Mouse (Mus musculus) limb, embryonic 11.5 days (tissue): ENCODE data around the gene Dolpp1. TPM values are rescaled to one million over a fixed set of nuclear protein-coding genes. Genes with fewer than 3 reads are reported as not detected.
A peak's percentile ranks its signal among the peaks of the same experiment; 100 is the strongest.

Source experiments
- ATAC-seq: fragments of 200-750 bp; cut with Nextera tagmentation; 2 replicates; pipeline ENCODE4 v1.8.0; 2017; ENCODE audit warnings: low read depth; ENCODE audit not compliant: insufficient number of reproducible peaks, low FRiP score, low TSS enrichment
- DNase-seq: peaks from one replicate; pipeline ENCODE4 v3.0.0-alpha.2; 2015; ENCODE audit warnings: low spot score
- H3K27ac ChIP-seq: fragments of 300-500 bp; sonication (generic); replicated peaks from 2 replicates; pipeline ENCODE4 v1.5.1; 2014; ENCODE audit warnings: low read depth, mild to moderate bottlenecking, low read length
- H3K27me3 ChIP-seq: fragments of 300-500 bp; sonication (generic); 2 replicates; pipeline ENCODE4 v1.6.1; 2014; ENCODE audit warnings: mild to moderate bottlenecking, low read length, mixed read lengths; ENCODE audit not compliant: control insufficient read depth, insufficient read depth
- H3K36me3 ChIP-seq: fragments of 300-500 bp; sonication (generic); 2 replicates; pipeline ENCODE4 v1.6.1; 2014; ENCODE audit warnings: mild to moderate bottlenecking, low read length, moderate library complexity, mixed read lengths; ENCODE audit not compliant: control insufficient read depth, insufficient read depth
- H3K4me1 ChIP-seq: fragments of 300-500 bp; sonication (generic); 2 replicates; pipeline ENCODE4 v1.6.1; 2014; ENCODE audit warnings: low read length, mixed read lengths; ENCODE audit not compliant: control insufficient read depth, insufficient read depth
- H3K4me2 ChIP-seq: fragments of 300-500 bp; sonication (generic); 2 replicates; pipeline ENCODE4 v1.6.1; 2014; ENCODE audit warnings: low read depth, mild to moderate bottlenecking, moderate library complexity; ENCODE audit not compliant: severe bottlenecking
- H3K4me3 ChIP-seq: fragments of 300-500 bp; sonication (generic); 2 replicates; pipeline ENCODE4 v1.5.1; 2014; ENCODE audit warnings: low read depth, low read length
- H3K9ac ChIP-seq: fragments of 300-500 bp; sonication (generic); 2 replicates; pipeline ENCODE4 v1.6.1; 2014; ENCODE audit warnings: mild to moderate bottlenecking, low read length
- H3K9me3 ChIP-seq: fragments of 300-500 bp; sonication (generic); 2 replicates; pipeline ENCODE4 v1.6.1; 2016; ENCODE audit warnings: low read length; ENCODE audit not compliant: control insufficient read depth
- WGBS: fragments of 180-500 bp; shearing (Covaris S2); extraction: QIAGEN DNeasy Blood & Tissue Kit; methylation state at CpG from one replicate; pipeline ENCODE4 v1.1.7; 2014; 5-methylcytosine and 5-hydroxymethylcytosine counted together
- polyA plus RNA-seq: library from polyadenylated mRNA; unstranded; fragments of >200 nt; fragmentation: Nextera tagmentation; extraction: Ambion mirVana; gene quantifications from 2 replicates; pipeline ENCODE4 v1.2.1, GENCODE M21; 2014

The Dolpp1 gene
- 33.0 and 33.1 TPM in 2 replicates for polyA plus RNA-seq

GRCm38 (mm10) chr2:30392114-30392576, at the start of gene Dolpp1:
TSS of gene Dolpp1 (plus strand) at chr2:30392254.
- H3K9me3 ChIP-seq = 0 out of 2 replicates have a peak, but pooled peaks cover 2% of the 10 kb centered on the region
- no peaks in the 10 kb centered on the region for H3K27me3 ChIP-seq
- peak within 1 kb of the TSS; percentile 72 for H3K9ac ChIP-seq
- peaks cover 3% of the 10 kb centered on the region; the same call in 1 of the 2 replicates for H3K36me3 ChIP-seq
- under 1% methylated on average over 40 of the region's 40 CpGs for WGBS
- H3K27ac ChIP-seq = peak within 1 kb of the TSS; percentile 74
- ATAC-seq (peak; percentile 99), DNase-seq (peak; percentile 98)
- peak within 1 kb of the TSS; percentile 93 for H3K4me2 ChIP-seq
- peak within 1 kb of the TSS; percentile 87 for H3K4me3 ChIP-seq
- peaks cover 11% of the 10 kb centered on the region for H3K4me1 ChIP-seq

- H3K9ac ChIP-seq = no peak overlapping the region
- 94% methylated on average over 7 of the region's 7 CpGs for WGBS
- H3K9me3 ChIP-seq = no peaks in the 10 kb centered on the region
- no peaks in the 10 kb centered on the region for H3K4me1 ChIP-seq
- H3K27me3 ChIP-seq = no peaks in the 10 kb centered on the region
- peaks cover 52% of the 10 kb centered on the region for H3K36me3 ChIP-seq
- no peak overlapping the region for H3K27ac ChIP-seq
- H3K4me3 ChIP-seq = no peak overlapping the region
- no peak for DNase-seq
- ATAC-seq = no peak
- H3K4me2 ChIP-seq = no peak overlapping the region
Measured at GRCm38 (mm10) chr2:30342544-30342943, 49.5 kb upstream of the Dolpp1 start.

DNA sequence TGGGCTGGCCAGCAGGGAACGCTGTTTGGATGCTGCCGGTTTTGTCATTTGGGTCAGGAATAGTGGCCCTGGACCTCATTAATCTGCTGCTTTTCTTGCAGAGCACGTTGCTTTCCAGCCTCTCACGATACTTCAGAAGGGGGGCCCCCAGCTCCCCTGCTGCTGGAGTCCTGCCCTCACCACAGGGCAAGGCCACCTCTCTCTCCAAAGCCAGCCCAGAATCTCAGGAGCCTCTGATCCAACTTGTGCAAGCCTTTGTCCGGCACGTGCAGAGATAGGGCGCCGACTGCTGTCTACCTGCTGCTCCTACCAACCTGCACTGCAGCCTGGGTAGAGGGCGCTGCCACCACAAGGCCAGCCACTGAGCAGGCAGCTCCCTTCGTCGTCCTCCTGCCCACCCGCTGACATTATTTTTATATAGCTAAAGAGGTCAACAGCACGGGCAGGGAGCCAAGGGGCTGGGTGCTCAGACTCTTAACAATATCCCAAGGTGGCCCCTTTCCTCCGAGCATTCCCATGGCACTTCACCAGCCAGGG, 48.4 kb upstream of the Dolpp1 start:
- Histone ChIP-seq H3K9me3 (no peaks in the 10 kb centered on the region), H3K4me3 (no peak overlapping the region), H3K27ac (no peak overlapping the region), H3K4me2 (no peak overlapping the region), H3K27me3 (no peaks in the 10 kb centered on the region), H3K36me3 (peaks cover 52% of the 10 kb centered on the region), H3K9ac (no peak overlapping the region), H3K4me1 (no peaks in the 10 kb centered on the region)
- ATAC-seq = no peak
- 85% methylated on average over 14 of the region's 14 CpGs for WGBS
- DNase-seq = no peak

DNA sequence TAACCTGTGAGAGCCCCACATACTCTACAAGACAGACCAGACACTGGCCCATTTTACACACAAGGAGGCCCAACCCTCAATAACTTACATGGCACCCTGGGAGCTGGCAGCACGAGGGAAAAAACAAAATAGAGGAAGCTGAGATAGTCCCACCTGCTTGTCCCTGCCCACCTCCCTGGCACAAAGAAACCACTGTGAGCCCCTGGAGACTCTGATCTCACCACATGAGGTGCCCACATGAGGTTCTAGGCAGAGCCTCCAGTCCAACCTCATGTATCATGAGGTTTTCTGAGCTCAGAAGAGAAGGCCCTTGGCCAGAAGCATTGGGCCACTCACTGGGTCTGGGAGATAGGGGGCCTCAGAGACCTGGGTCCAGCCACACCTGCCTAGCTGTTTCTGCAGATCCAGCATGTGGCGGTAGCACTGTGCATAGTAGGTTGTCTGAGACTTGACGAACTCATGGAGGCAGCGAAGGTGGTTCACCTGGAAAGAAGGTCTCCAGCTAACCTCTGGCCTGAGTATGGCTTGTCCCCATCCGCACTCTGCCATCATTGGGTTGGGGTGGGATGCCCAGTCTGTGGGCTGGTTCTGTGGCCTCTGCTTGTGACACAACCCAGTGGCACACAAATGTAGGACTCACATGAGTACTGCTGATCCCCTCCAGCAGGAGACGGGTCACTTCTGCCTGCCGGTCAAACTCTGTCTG, 45.9 kb upstream of the Dolpp1 start:
- H3K36me3 ChIP-seq = peaks cover 41% of the 10 kb centered on the region
- H3K4me3 ChIP-seq = no peak overlapping the region
- no peak overlapping the region for H3K4me2 ChIP-seq
- H3K27ac ChIP-seq = no peak overlapping the region
- no peaks in the 10 kb centered on the region for H3K27me3 ChIP-seq
- no peaks in the 10 kb centered on the region for H3K9me3 ChIP-seq
- H3K9ac ChIP-seq = no peak overlapping the region; the same call in 1 of the 2 replicates
- DNase-seq = no peak
- H3K4me1 ChIP-seq = no peaks in the 10 kb centered on the region
- no peak for ATAC-seq
- 92% methylated on average over 7 of the region's 7 CpGs for WGBS

DNA sequence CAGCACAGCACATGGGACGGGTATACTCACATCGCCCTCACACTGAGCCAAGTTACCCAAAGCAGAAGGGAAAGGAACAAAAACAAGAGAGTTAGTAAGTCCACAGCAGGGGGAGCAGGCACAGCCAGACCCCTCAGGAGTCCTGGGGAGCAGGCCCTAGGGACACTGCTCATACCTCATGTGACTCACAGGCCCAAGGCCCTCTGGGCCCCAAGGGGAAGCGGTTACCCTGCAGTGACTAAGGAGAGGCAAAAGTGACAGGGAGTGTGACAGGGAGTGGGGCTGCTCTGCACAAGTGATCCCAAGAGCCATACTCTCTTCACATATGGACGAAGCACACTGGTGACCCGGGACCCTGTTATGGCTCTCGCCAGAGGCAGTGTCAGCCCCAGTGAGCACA, 42.9 kb upstream of the Dolpp1 start:
- H3K4me2 ChIP-seq = no peak overlapping the region
- no peaks in the 10 kb centered on the region for H3K27me3 ChIP-seq
- no peaks in the 10 kb centered on the region for H3K4me1 ChIP-seq
- H3K9ac ChIP-seq = no peak overlapping the region
- no peaks in the 10 kb centered on the region for H3K9me3 ChIP-seq
- DNase-seq (no peak), ATAC-seq (no peak)
- peaks cover 26% of the 10 kb centered on the region; the same call in 1 of the 2 replicates for H3K36me3 ChIP-seq
- H3K4me3 ChIP-seq = no peak overlapping the region
- no peak overlapping the region for H3K27ac ChIP-seq
- WGBS = 89% methylated on average over 6 of the region's 6 CpGs

DNA sequence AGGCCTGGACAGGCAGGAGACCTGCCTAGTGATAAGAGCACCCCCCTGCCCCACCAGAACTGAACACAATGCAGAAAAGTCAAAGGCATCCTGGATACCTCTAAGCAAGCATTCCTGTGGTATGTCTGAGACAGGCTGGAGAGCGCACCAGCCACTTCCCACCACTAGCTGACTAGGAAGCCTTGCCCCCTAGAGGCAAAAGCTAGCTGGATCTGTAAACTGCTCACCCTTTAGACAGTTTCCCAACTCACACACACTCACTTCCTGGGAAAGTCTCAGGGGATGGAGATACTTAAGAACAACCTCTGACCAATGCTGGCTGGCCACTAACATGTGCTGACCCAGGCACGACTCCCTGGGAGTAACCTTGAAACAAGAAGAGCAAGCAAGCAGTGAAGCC, 40.9 kb upstream of the Dolpp1 start:
- H3K4me1 ChIP-seq = no peaks in the 10 kb centered on the region
- no peak overlapping the region for H3K4me3 ChIP-seq
- 74% methylated on average over 2 of the region's 2 CpGs for WGBS
- H3K27ac ChIP-seq = no peak overlapping the region
- ATAC-seq = no peak
- H3K9me3 ChIP-seq = no peaks in the 10 kb centered on the region
- H3K27me3 ChIP-seq = no peaks in the 10 kb centered on the region
- H3K4me2 ChIP-seq = no peak overlapping the region
- DNase-seq = no peak
- peaks cover 14% of the 10 kb centered on the region; the same call in 1 of the 2 replicates for H3K36me3 ChIP-seq
- no peak overlapping the region for H3K9ac ChIP-seq

DNA sequence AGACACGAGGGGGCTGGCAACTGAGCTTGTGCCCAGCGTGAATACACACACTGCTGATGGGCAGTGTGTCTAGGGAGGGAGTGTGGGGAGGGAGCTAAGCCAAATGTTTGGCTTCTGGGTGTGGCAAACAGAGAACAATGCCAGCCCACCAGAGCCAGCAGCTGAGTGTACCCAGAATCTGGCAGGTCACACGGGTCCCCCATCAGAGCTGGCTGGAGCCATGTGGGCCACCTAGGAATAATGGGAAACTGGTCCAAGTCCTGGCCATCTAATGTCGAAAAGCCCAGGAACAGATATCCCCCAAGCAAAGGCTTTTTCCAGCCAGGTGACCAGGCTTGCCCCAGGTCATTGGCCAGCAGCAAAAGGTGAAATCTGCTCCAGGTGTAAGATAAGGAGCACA, 36.2 kb upstream of the Dolpp1 start:
- DNase-seq (no peak), ATAC-seq (no peak)
- Histone ChIP-seq H3K4me2 (no peak overlapping the region), H3K9me3 (no peaks in the 10 kb centered on the region), H3K36me3 (0 out of 2 replicates have a peak, but pooled peaks cover 4% of the 10 kb centered on the region), H3K4me1 (peaks cover 11% of the 10 kb centered on the region), H3K9ac (peak overlapping the region; percentile 22; the same call in 1 of the 2 replicates), H3K27ac (no peak overlapping the region), H3K4me3 (no peak overlapping the region), H3K27me3 (no peaks in the 10 kb centered on the region)
- WGBS = 74% methylated on average over 4 of the region's 4 CpGs

DNA sequence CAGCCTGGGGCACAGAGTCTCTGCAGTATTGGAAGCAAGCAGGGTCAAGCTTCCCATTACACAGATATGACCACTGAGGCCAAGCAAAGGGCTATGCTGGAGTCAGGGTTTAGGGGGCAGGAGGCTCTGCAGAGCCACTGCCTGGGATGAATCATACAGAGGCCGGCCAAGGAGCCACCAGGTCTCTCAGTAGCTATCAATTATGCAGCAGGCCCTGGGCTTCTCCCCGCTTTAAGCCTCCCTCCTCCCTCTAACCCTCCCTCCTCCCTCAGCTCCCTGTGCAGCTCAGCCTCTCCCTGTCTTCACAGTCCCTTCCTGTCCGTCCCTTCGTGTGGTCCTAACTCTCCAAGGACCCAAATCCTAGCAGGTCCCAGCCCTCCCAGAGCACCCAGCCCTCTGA, 35.8 kb upstream of the Dolpp1 start:
- DNase-seq (no peak), ATAC-seq (no peak)
- Histone ChIP-seq H3K4me3 (no peak overlapping the region; the same call in 1 of the 2 replicates), H3K27me3 (no peaks in the 10 kb centered on the region), H3K4me1 (peaks cover 11% of the 10 kb centered on the region), H3K9ac (no peak overlapping the region), H3K9me3 (no peaks in the 10 kb centered on the region), H3K4me2 (no peak overlapping the region), H3K27ac (no peak overlapping the region), H3K36me3 (0 out of 2 replicates have a peak, but pooled peaks cover 4% of the 10 kb centered on the region)
- WGBS = 58% methylated on average over 4 of the region's 4 CpGs
